Mouse (Mus musculus) liver, embryonic 14.5 days (tissue): Measurements from ENCODE around the gene Bmpr2. TPM values are rescaled to one million over a fixed set of nuclear protein-coding genes. Genes with fewer than 3 reads are reported as not detected.

ENCODE experiments used
- ATAC-seq: fragments of 200-750 bp; cut with Nextera tagmentation; 2 replicates; pipeline ENCODE4 v1.8.0; 2017; ENCODE audit warnings: moderate number of reproducible peaks, mild to moderate bottlenecking, moderate library complexity; ENCODE audit not compliant: insufficient read depth
- DNase-seq, 3 experiments: peaks; one replicate each; pipeline ENCODE4 v3.0.0-alpha.2; 2012 to 2013; ENCODE audit warnings: low read depth in 3 of 3, low spot score in 3 of 3
- H3K27ac ChIP-seq: fragments of 300-500 bp; sonication (generic); 2 replicates; pipeline ENCODE4 v1.5.1; 2014; ENCODE audit warnings: moderate library complexity, mild to moderate bottlenecking, control low read depth, inconsistent platforms
- H3K27me3 ChIP-seq: fragments of 300-500 bp; sonication (generic); 2 replicates; pipeline ENCODE4 v1.6.1; 2014; ENCODE audit warnings: mild to moderate bottlenecking, low read length, moderate library complexity; ENCODE audit not compliant: control insufficient read depth, insufficient read depth
- H3K36me3 ChIP-seq: fragments of 300-500 bp; sonication (generic); replicated peaks from 2 replicates; pipeline ENCODE4 v1.6.1; 2014; ENCODE audit warnings: low read depth; ENCODE audit not compliant: control insufficient read depth, insufficient read depth
- H3K4me1 ChIP-seq, 2 experiments: fragments of 200-500 bp in 1 of 2; fragments of 300-500 bp in 1 of 2; sonication (generic) in 1 of 2; replicated peaks; 2 replicates each; pipeline ENCODE4 v1.6.1; 2012 to 2014; ENCODE audit warnings: antibody characterized with exemption in 1 of 2, inconsistent platforms in 1 of 2, low read length in 1 of 2; ENCODE audit not compliant: control insufficient read depth in 2 of 2, insufficient read depth in 2 of 2
- H3K4me2 ChIP-seq: fragments of 300-500 bp; sonication (generic); 2 replicates; pipeline ENCODE4 v1.6.1; 2014; ENCODE audit warnings: low read depth, mild to moderate bottlenecking, control low read depth, moderate library complexity
- H3K4me3 ChIP-seq, 2 experiments: fragments of 200-500 bp in 1 of 2; fragments of 300-500 bp in 1 of 2; sonication (generic) in 1 of 2; 2 replicates each; pipeline ENCODE4 v1.5.1; 2012 to 2014; ENCODE audit warnings: low read depth in 2 of 2, low read length in 2 of 2, mild to moderate bottlenecking in 2 of 2, control low read depth in 1 of 2, inconsistent platforms in 1 of 2, moderate library complexity in 1 of 2; ENCODE audit not compliant: insufficient read depth in 1 of 2
- H3K9ac ChIP-seq: fragments of 300-500 bp; sonication (generic); replicated peaks from 2 replicates; pipeline ENCODE4 v1.6.1; 2014; ENCODE audit warnings: mild to moderate bottlenecking, control low read depth, moderate library complexity
- H3K9me3 ChIP-seq: fragments of 300-500 bp; sonication (generic); 2 replicates; pipeline ENCODE4 v1.6.1; 2016; ENCODE audit warnings: low read length, mixed read lengths; ENCODE audit not compliant: control insufficient read depth
- CTCF ChIP-seq: IDR thresholded peaks from 2 replicates; pipeline ENCODE4 v1.5.1; 2016; ENCODE audit warnings: antibody characterized with exemption, low read depth, control low read depth
- EP300 ChIP-seq: IDR thresholded peaks from 2 replicates; pipeline ENCODE4 v1.6.1; 2016; ENCODE audit warnings: antibody characterized with exemption, low read depth
- WGBS: fragments of 180-500 bp; shearing (Covaris S2); extraction: QIAGEN DNeasy Blood & Tissue Kit; methylation state at CpG from one replicate; pipeline ENCODE4 v1.1.7; 2014; ENCODE audit not compliant: insufficient replicate concordance; 5-methylcytosine and 5-hydroxymethylcytosine counted together
- polyA plus RNA-seq, 2 experiments: library from polyadenylated mRNA; depleted of rRNA in 1 of 2; stranded (reverse) in 1 of 2; unstranded in 1 of 2; fragments of >200 nt; fragmentation: Nextera tagmentation in 1 of 2; extraction: Ambion mirVana in 1 of 2; gene quantifications; 2 replicates each; pipeline versions ENCODE4 v1.2.1 to v1.2.3; 2012 to 2014

Bmpr2 gene
- polyA plus RNA-seq, 2 experiments = 1.0 TPM

DNA sequence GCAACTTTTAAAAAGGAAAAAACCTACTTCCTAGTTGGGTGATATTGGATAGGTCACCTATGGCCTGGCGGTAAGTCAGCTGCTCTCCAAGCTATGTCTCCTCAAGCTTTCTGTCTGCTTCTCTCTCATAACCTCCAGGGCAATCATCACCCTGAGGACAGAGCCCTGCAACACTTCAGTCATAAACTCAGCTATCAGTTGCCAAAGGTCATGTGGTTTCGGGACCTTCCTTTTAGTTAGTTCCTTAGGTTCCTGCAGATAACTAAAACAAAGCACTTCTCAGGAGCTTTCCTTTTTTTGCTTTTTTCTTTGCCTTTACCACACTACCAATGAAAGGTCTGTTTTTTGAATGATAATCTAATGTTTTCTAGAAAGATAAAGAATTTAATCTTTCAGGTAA lies 136.5 kb downstream of the Bmpr2 start:
- Histone ChIP-seq H3K27ac (no peak overlapping the region), H3K27me3 (no peaks in the 10 kb centered on the region), H3K36me3 (no peaks in the 10 kb centered on the region), H3K4me2 (no peak overlapping the region), H3K4me1 (peaks cover 29 to 47% of the 10 kb centered on the region in 2 experiments), H3K4me3 (no peak overlapping the region), H3K9me3 (no peaks in the 10 kb centered on the region), H3K9ac (no peak overlapping the region)
- TF ChIP-seq EP300 (no peak), CTCF (no peak)
- 49% methylated on average over 2 of the region's 2 CpGs for WGBS
- ATAC-seq (no peak), DNase-seq (no peak)

DNA sequence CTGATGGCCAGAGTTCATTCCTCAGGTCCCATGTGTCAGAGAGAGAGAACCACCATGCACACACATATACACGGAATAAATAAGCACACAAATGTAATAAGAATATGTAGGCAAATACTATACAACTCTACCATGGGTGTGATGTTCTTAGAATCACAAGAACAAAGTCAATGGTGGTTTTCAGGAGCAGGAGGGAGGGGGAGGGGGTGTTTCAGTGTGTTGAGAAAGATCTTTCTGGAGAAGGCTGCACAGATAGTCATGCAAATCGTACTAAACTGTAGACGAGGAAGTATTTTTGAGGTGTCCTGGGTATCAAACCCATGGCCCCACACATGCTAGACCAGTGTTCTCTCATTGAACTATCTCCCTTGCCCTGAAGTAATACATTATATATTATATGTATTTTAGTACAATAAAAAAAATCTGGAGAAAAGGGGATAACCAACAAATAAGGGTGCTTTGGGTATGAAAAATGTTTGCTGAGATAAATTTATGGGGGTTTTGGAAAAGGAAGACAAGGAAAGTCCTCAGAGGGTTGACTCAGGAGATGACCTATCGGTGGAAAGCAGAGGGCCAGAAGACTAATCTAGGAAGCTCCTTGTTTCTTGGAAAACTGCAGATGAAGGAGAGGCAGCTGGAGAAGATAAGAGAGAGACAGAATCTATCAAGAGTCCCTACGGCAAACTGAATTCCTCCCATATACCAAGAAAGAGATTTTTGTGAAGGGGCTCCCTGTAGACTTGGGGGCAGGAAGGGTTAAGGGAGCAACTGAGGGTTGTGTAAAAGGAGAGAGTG lies 138.1 kb downstream of the Bmpr2 start:
- H3K9ac ChIP-seq = no peak overlapping the region
- peaks cover 28 to 43% of the 10 kb centered on the region in 2 experiments for H3K4me1 ChIP-seq
- whole genome bisulfite sequencing = 24% methylated on average over 5 of the region's 5 CpGs
- no peaks in the 10 kb centered on the region for H3K9me3 ChIP-seq
- peak in 2 of 3 experiments; percentile 43 to 62 for DNase-seq
- peak; percentile 72 for ATAC-seq
- no peaks in the 10 kb centered on the region for H3K36me3 ChIP-seq
- TF ChIP-seq CTCF (no peak), EP300 (peak; percentile 66)
- H3K27me3 ChIP-seq = no peaks in the 10 kb centered on the region
- H3K27ac ChIP-seq = no peak overlapping the region; the same call in 1 of the 2 replicates
- peak overlapping the region; percentile 20; the same call in 1 of the 2 replicates for H3K4me2 ChIP-seq
- no peak overlapping the region for H3K4me3 ChIP-seq

DNA sequence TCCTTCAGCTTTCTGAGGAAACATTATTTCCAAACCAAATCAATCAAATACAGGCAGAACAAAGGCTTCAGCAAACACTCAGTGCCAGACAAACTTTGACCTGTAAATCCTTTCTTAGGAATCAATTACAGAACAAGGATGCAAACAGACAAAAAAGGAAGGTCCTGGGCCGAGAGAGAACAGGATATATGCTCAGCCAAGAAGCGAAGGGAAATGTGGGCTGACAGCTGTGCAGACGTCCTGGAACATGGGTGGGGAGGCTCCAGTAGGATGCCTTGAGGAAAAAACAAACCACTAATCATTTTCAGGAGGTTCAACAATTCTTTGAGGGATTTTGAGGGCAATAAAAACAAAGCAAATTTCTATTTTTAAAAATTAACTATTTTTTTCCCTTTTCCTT lies 139.4 kb downstream of the Bmpr2 start:
- H3K36me3 ChIP-seq = no peaks in the 10 kb centered on the region
- ATAC-seq (no peak), DNase-seq (no peak)
- no peak overlapping the region for H3K4me2 ChIP-seq
- 41% methylated on average over 3 of the region's 3 CpGs for WGBS
- peaks cover 29 to 45% of the 10 kb centered on the region in 2 experiments for H3K4me1 ChIP-seq
- H3K27me3 ChIP-seq = no peaks in the 10 kb centered on the region
- H3K4me3 ChIP-seq = no peak overlapping the region
- no peak overlapping the region for H3K27ac ChIP-seq
- H3K9ac ChIP-seq = no peak overlapping the region
- H3K9me3 ChIP-seq = no peaks in the 10 kb centered on the region
- TF ChIP-seq CTCF = no peak
- no peak for TF ChIP-seq EP300

DNA sequence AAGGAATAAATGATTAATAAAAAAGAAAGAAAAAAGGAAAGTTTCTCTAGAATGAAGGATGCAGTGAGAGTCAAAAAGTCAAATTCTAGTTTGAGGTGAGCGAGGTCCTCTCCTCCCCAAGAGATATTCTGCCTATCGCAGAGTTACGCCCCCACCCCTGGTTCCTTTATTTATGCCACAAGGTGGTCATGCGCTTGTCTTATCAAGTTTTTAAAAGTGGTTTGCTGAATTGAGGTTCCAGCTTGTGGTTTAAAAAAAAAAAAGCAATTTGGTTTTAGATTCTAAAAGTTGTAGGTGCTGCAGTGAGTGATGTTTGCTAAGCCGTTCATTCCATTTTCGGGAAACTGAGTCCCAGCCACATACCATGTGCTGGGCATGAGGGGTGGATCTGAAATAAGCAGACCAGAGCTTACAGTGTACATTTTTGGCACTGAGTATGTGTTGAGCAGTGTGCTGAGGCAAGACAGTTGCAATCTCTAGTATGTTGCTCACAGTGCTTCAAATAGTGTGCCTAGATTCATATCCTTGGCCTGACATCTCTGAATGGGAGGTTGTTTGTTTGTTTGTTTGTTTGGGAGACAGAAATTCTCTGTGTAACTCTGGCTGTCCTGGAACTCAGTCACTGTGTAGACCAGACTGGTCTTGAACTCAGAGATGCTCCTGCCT lies 141.6 kb downstream of the Bmpr2 start:
- Histone ChIP-seq H3K36me3 (no peaks in the 10 kb centered on the region), H3K9me3 (no peaks in the 10 kb centered on the region), H3K27ac (no peak overlapping the region), H3K4me3 (no peak overlapping the region), H3K4me1 (peaks cover 29 to 37% of the 10 kb centered on the region in 2 experiments), H3K4me2 (no peak overlapping the region), H3K9ac (no peak overlapping the region), H3K27me3 (no peaks in the 10 kb centered on the region)
- WGBS = 27% methylated on average over 6 of the region's 6 CpGs
- DNase-seq = no peak
- ATAC-seq = no peak
- no peak for TF ChIP-seq EP300
- no peak for TF ChIP-seq CTCF

DNA sequence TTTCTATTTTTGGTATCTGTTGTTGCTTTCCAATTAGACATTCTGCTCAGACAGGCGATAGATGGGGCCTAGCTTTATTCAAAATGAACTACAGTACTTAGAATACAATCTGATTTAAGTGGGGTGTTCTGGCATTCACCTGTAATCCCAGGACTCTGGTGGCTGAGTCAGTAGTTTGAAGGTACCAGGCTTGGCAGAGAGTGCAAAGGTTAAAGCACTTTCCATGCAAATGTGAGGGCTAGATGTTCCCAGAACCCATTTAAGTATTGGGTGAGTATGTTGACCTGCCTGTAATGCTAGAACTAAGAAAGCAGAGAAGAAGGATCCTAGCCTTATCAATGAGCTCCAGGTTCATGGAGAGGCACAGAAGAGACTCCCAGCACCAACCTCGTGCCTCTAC lies 142.7 kb downstream of the Bmpr2 start:
- TF ChIP-seq EP300 = no peak
- TF ChIP-seq CTCF = no peak
- Histone ChIP-seq H3K27ac (no peak overlapping the region), H3K9ac (no peak overlapping the region), H3K4me2 (no peak overlapping the region), H3K27me3 (no peaks in the 10 kb centered on the region), H3K4me1 (peaks cover 20 to 28% of the 10 kb centered on the region in 2 experiments), H3K36me3 (no peaks in the 10 kb centered on the region), H3K4me3 (no peak overlapping the region), H3K9me3 (no peaks in the 10 kb centered on the region)
- WGBS = 35% methylated on average over 2 of the region's 2 CpGs
- ATAC-seq (no peak), DNase-seq (no peak)
